Mouse (Mus musculus) stomach, postnatal 0 days (tissue): ENCODE results near the gene Accs. TPM values are rescaled to one million over a fixed set of nuclear protein-coding genes. Genes with fewer than 3 reads are reported as not detected.

ENCODE experiments used
- ATAC-seq: fragments of 200-750 bp; cut with Nextera tagmentation; 2 replicates; pipeline ENCODE4 v1.8.0; 2017; ENCODE audit not compliant: low FRiP score, low TSS enrichment
- DNase-seq: peaks from one replicate; pipeline ENCODE4 v3.0.0-alpha.2; 2016; ENCODE audit warnings: low spot score
- H3K27ac ChIP-seq: fragments of 300-500 bp; sonication (generic); replicated peaks from 2 replicates; pipeline ENCODE4 v1.5.1; 2014; ENCODE audit warnings: mild to moderate bottlenecking, control low read depth
- H3K27me3 ChIP-seq: fragments of 300-500 bp; sonication (generic); 2 replicates; pipeline ENCODE4 v1.6.1; 2014; ENCODE audit warnings: low read length; ENCODE audit not compliant: control insufficient read depth, insufficient read depth
- H3K36me3 ChIP-seq: fragments of 300-500 bp; sonication (generic); 2 replicates; pipeline ENCODE4 v1.6.1; 2014; ENCODE audit warnings: low read length, mixed read lengths; ENCODE audit not compliant: control insufficient read depth, insufficient read depth
- H3K4me1 ChIP-seq: fragments of 300-500 bp; sonication (generic); replicated peaks from 2 replicates; pipeline ENCODE4 v1.6.1; 2014; ENCODE audit warnings: antibody characterized with exemption; ENCODE audit not compliant: control insufficient read depth, insufficient read depth
- H3K4me2 ChIP-seq: fragments of 300-500 bp; sonication (generic); replicated peaks from 2 replicates; pipeline ENCODE4 v1.6.1; 2014; ENCODE audit warnings: low read depth, mild to moderate bottlenecking, control low read depth, moderate library complexity
- H3K4me3 ChIP-seq: fragments of 300-500 bp; sonication (generic); 2 replicates; pipeline ENCODE4 v1.5.1; 2014; ENCODE audit warnings: low read depth, low read length, control low read depth
- H3K9ac ChIP-seq: fragments of 300-500 bp; sonication (generic); 2 replicates; pipeline ENCODE4 v1.6.1; 2014; ENCODE audit warnings: mild to moderate bottlenecking, low read length, control low read depth, mixed read lengths
- H3K9me3 ChIP-seq: fragments of 300-500 bp; sonication (generic); 2 replicates; pipeline ENCODE4 v1.6.1; 2016; ENCODE audit warnings: low read length; ENCODE audit not compliant: control insufficient read depth
- CTCF ChIP-seq: IDR thresholded peaks from 2 replicates; pipeline ENCODE4 v1.5.1; 2016; ENCODE audit warnings: antibody characterized with exemption, low read depth, mild to moderate bottlenecking, moderate library complexity
- EP300 ChIP-seq: optimal IDR thresholded peaks from 2 replicates; pipeline ENCODE3; 2016; ENCODE audit warnings: antibody characterized with exemption
- WGBS: fragments of 180-500 bp; shearing (Covaris S2); extraction: QIAGEN DNeasy Blood & Tissue Kit; methylation state at CpG from one replicate; pipeline ENCODE4 v1.1.7; 2014; 5-methylcytosine and 5-hydroxymethylcytosine counted together
- polyA plus RNA-seq: library from polyadenylated mRNA; unstranded; fragments of >200 nt; fragmentation: Nextera tagmentation; extraction: Ambion mirVana; gene quantifications from 2 replicates; pipeline ENCODE4 v1.2.1, GENCODE M21; 2015

The Accs gene
- polyA plus RNA-seq, 1 experiment from 2014 or later, result 4.7 TPM

DNA sequence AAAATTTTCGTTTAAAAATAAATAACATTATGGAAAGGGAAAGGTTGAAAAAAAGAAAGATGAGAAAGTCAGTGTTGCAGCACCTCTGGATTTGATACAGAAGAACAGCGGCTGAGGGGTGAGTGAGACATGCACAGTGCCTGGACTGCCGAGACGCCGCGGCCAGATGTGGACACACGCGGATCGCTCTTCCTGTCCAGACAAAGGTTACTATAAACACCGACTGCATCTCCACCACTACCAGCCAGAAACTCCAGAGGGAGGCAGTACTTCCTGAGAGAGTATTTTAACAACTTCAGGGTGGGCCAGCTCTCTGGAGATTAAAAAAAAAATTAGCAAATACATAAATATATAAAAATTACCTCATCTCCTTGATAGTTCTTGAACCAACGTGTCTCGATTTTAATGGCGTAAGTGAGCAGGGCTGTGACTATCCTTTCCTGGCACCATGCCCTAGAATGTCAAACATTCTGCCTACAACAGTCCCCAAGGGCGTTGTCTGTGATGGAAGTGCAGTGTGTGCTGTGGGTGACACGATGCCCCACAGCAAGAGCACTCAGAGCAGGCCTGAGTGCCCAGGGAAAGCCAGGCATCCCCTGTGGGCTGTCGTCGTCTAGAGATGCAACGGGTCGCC, 52.5 kb downstream of the Accs start:
- Histone ChIP-seq H3K4me2 (no peak overlapping the region), H3K4me3 (no peak overlapping the region), H3K9me3 (no peaks in the 10 kb centered on the region), H3K27ac (no peak overlapping the region), H3K4me1 (no peaks in the 10 kb centered on the region), H3K36me3 (peaks cover 18% of the 10 kb centered on the region), H3K27me3 (no peaks in the 10 kb centered on the region), H3K9ac (no peak overlapping the region)
- DNase-seq (no peak), ATAC-seq (peak; percentile 45; the same call in 1 of the 2 replicates)
- 59% methylated on average over 19 of the region's 19 CpGs for WGBS
- TF ChIP-seq CTCF (peak; percentile 19; the same call in 1 of the 2 replicates), EP300 (no peak)

DNA sequence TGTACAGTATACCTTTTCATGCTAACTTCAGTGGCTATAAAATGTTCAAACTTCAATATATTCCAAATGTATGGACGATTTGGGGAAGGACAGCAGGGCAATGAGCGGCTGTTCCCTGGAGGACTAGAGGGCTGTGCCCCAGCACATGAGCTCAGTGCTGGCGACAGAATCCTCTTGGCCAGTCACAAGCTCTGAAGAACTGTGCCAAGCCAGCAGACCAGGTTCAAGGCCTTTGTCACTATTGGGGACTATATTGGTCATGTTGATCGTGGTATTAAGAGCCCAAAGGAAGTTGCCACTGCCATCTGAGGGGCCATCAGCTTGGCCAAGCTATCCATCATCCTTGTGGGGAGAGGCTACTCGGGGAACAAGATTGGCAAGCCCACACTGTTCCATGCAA, 55.4 kb downstream of the Accs start:
- no peaks in the 10 kb centered on the region for H3K27me3 ChIP-seq
- no peak overlapping the region for H3K9ac ChIP-seq
- H3K4me3 ChIP-seq, result no peak overlapping the region
- DNase-seq, result no peak
- no peak for ATAC-seq
- 92% methylated on average over 5 of the region's 5 CpGs for WGBS
- H3K36me3 ChIP-seq, result peaks cover 14% of the 10 kb centered on the region
- H3K4me2 ChIP-seq, result no peak overlapping the region
- no peaks in the 10 kb centered on the region for H3K9me3 ChIP-seq
- H3K27ac ChIP-seq, result no peak overlapping the region
- TF ChIP-seq CTCF (no peak), EP300 (no peak)
- no peaks in the 10 kb centered on the region for H3K4me1 ChIP-seq

- Histone ChIP-seq H3K9me3 (no peaks in the 10 kb centered on the region), H3K4me3 (no peak overlapping the region), H3K4me2 (no peak overlapping the region), H3K27me3 (no peaks in the 10 kb centered on the region), H3K36me3 (peaks cover 12% of the 10 kb centered on the region), H3K9ac (no peak overlapping the region), H3K4me1 (no peaks in the 10 kb centered on the region), H3K27ac (peak overlapping the region; percentile 49; the same call in 1 of the 2 replicates)
- 39% methylated on average over 13 of the region's 13 CpGs for WGBS
- TF ChIP-seq EP300 (no peak), CTCF (no peak)
- peak; percentile 72 for ATAC-seq
- DNase-seq, result peak; percentile 34
These were observed 57.9 kb downstream of the Accs start for GRCm38 (mm10) chr2:93791516-93792499.

- Histone ChIP-seq H3K27me3 (no peaks in the 10 kb centered on the region), H3K9me3 (no peaks in the 10 kb centered on the region), H3K27ac (no peak overlapping the region), H3K9ac (no peak overlapping the region), H3K4me3 (no peak overlapping the region), H3K4me2 (no peak overlapping the region), H3K4me1 (no peaks in the 10 kb centered on the region), H3K36me3 (peaks cover 10% of the 10 kb centered on the region)
- DNase-seq (no peak), ATAC-seq (no peak)
- WGBS, result 84% methylated on average over 4 of the region's 4 CpGs
- no peak for TF ChIP-seq CTCF
- no peak for TF ChIP-seq EP300
These were observed 58.9 kb downstream of the Accs start for GRCm38 (mm10) chr2:93790798-93791345.

DNA sequence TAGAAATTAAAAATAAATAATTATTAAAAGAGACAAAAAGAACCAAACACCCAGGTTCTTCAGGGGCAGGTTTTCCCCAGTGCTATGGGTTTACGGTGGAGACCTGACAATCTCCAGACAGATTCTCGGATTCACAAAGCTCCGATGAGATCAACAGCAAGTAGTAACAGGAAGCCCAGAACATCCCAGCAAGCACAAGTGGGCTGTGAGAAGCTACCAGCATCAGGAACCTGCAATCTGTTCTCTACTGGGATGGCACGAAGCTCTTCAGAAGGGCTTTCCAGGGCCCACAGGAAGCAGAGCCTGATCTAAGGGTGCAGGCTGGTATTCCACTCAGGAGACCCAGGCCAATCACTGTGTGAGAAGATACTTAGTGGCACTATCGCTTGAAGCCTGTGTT, 61.2 kb downstream of the Accs start:
- WGBS, result 78% methylated on average over 5 of the region's 5 CpGs
- Histone ChIP-seq H3K4me1 (no peaks in the 10 kb centered on the region), H3K4me2 (no peak overlapping the region), H3K9ac (no peak overlapping the region), H3K36me3 (no peaks in the 10 kb centered on the region; the same call in 1 of the 2 replicates), H3K27me3 (no peaks in the 10 kb centered on the region), H3K4me3 (no peak overlapping the region), H3K27ac (no peak overlapping the region), H3K9me3 (no peaks in the 10 kb centered on the region)
- TF ChIP-seq CTCF (no peak), EP300 (no peak)
- DNase-seq (no peak), ATAC-seq (no peak)
